Mouse (Mus musculus) C2C12 (cell line): ENCODE results near the gene Tmprss15.

ENCODE experiments used
- CEBPB ChIP-seq: IDR thresholded peaks from one replicate; pipeline ENCODE4 v1.6.1; 2011; ENCODE audit warnings: low read depth, mild to moderate bottlenecking, control low read depth, moderate library complexity
- CTCF ChIP-seq: IDR thresholded peaks from one replicate; pipeline ENCODE4 v1.5.1; 2011; ENCODE audit not compliant: control insufficient read depth, insufficient read depth, insufficient read length
- FOSL1 ChIP-seq: IDR thresholded peaks from one replicate; pipeline ENCODE4 v1.8.0; 2011; ENCODE audit warnings: mild to moderate bottlenecking, low read length; ENCODE audit not compliant: poor library complexity, insufficient read depth, severe bottlenecking
- MAX ChIP-seq: IDR thresholded peaks from one replicate; pipeline ENCODE4 v1.6.1; 2011; ENCODE audit warnings: mild to moderate bottlenecking, control low read depth
- MYOG ChIP-seq: IDR thresholded peaks from one replicate; pipeline ENCODE4 v1.6.1; 2011; ENCODE audit not compliant: control insufficient read depth, insufficient read length; ENCODE audit errors: extremely low read depth
- USF1 ChIP-seq: IDR thresholded peaks from one replicate; pipeline ENCODE4 v1.6.1; 2011; ENCODE audit warnings: low read depth, mild to moderate bottlenecking, control low read depth, moderate library complexity

DNA sequence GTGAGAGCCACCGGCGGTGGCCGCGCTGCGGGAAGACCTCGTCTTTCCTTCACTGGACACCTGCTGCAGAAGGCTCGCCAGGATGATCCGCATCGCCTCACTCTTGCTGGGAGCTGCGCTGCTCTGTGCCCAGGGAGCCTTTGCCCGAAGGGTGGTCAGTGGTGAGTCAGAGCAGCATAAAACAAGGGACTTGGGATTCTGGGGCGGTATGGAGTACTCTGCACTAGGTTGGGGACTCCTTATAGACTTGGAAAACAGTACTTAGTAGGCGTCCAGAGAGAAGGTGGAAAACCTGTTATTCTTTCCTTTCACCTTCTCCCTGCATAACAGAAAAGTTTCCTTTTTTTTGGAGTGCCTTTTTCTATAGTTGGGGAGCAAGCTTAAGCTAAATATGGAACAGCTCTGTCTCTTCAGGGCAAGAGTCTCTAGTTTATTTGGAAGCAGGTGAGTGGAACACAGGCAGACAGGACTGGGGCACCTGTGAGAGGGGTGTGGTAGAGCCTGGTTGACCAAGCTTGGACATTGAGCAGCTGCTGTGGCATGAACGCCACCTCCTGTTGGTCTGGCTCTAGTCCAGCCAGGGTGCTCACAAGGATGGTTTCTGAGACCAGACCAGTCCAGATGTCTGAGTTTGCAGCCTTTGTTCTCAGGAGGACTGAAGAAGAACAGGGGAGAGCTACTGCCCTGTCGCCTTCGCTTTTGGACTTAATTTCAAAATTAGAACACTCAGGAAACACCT is 159.4 kb downstream of the Tmprss15 start:
- TF ChIP-seq CTCF: no peak
- TF ChIP-seq CEBPB: no peak
- no peak for TF ChIP-seq FOSL1
- no peak for TF ChIP-seq USF1
- TF ChIP-seq MAX: no peak
- TF ChIP-seq MYOG: no peak
